ENCODE assay signal across 18 mouse cellular contexts in genomic region chr6:139777576-139778282, GRCm38 (mm10).
DNase-seq lines count a peak whose midpoint lies in the region; ATAC-seq and TF ChIP-seq lines count a peak whose summit lies in the region.
"Had no signal": no experiment of that assay in that cellular context is flagged by ENCODE, and none has a peak within 500 bp of the region (broad histone marks: within the 10 kb centered on the region; RNA-seq: fewer than 3 reads in every experiment).

No protein-coding gene starts in this region.

- peak; percentile 95 for ATAC-seq in kidney, embryonic 14.5 days (ENCODE audit: low FRiP score, low TSS enrichment)
- ATAC-seq in neural tube, embryonic 12.5 days (ENCODE audit: low FRiP score, low read depth), result peak; percentile 59; the same call in 1 of the 2 replicates
- ATAC-seq: forebrain, embryonic 13.5 days; liver, embryonic 12.5 days; midbrain, embryonic 15.5 days had no signal

- no peak overlapping the region for H3K9ac ChIP-seq in kidney, embryonic 14.5 days (ENCODE audit: low read depth, low read length)
- H3K9ac ChIP-seq in neural tube, embryonic 12.5 days, result no peak overlapping the region
- H3K9ac ChIP-seq: forebrain, embryonic 13.5 days; hindbrain, embryonic 15.5 days; liver, embryonic 12.5 days; midbrain, embryonic 15.5 days had no signal

- H3K4me3 ChIP-seq in kidney, embryonic 14.5 days (ENCODE audit: low read length), result no peak overlapping the region
- no peak overlapping the region for H3K4me3 ChIP-seq in neural tube, embryonic 12.5 days
- H3K4me3 ChIP-seq in lung, adult 2 months (replicated peaks; ENCODE audit: extremely low read depth, low read depth, low read length), result no peak overlapping the region
- H3K4me3 ChIP-seq: embryonic facial prominence, embryonic 10.5 days; forebrain, embryonic 13.5 days; heart, embryonic 10.5 days; hindbrain, embryonic 15.5 days; layer of hippocampus, adult 2 months; liver, embryonic 12.5 days; midbrain, embryonic 15.5 days had no signal

- WGBS in kidney, embryonic 14.5 days, result 23% methylated on average over 11 of the region's 11 CpGs
- 70% methylated on average over 11 of the region's 11 CpGs for WGBS in neural tube, embryonic 12.5 days
- 38% methylated on average over 11 of the region's 11 CpGs for WGBS in lung, adult 2 months

- no peak overlapping the region for H3K27ac ChIP-seq in kidney, embryonic 14.5 days (ENCODE audit: low read depth, low read length)
- no peak overlapping the region for H3K27ac ChIP-seq in neural tube, embryonic 12.5 days
- H3K27ac ChIP-seq: embryonic facial prominence, embryonic 10.5 days; forebrain, embryonic 13.5 days; heart, embryonic 10.5 days; hindbrain, embryonic 15.5 days; layer of hippocampus, adult 2 months; liver, embryonic 12.5 days; midbrain, embryonic 15.5 days had no signal

- no peak for TF ChIP-seq CTCF in lung, adult 2 months (IDR thresholded peaks at IDR 0.05; ENCODE audit: insufficient read depth, low read length)

- no peaks in the 10 kb centered on the region for H3K36me3 ChIP-seq in kidney, embryonic 14.5 days (ENCODE audit: control insufficient read depth, insufficient read depth, low read length)
- no peaks in the 10 kb centered on the region for H3K36me3 ChIP-seq in neural tube, embryonic 12.5 days
- H3K36me3 ChIP-seq: embryonic facial prominence, embryonic 10.5 days; heart, embryonic 10.5 days; hindbrain, embryonic 15.5 days; liver, embryonic 12.5 days; midbrain, embryonic 15.5 days had no signal

- H3K27me3 ChIP-seq in kidney, embryonic 14.5 days (ENCODE audit: control insufficient read depth, insufficient read depth, low read length), result no peaks in the 10 kb centered on the region
- H3K27me3 ChIP-seq in neural tube, embryonic 12.5 days (replicated peaks), result no peaks in the 10 kb centered on the region
- H3K27me3 ChIP-seq: forebrain, embryonic 13.5 days; hindbrain, embryonic 15.5 days; liver, embryonic 12.5 days; midbrain, embryonic 15.5 days had no signal

- H3K4me2 ChIP-seq in kidney, embryonic 14.5 days (replicated peaks; ENCODE audit: low read depth, low read length), result no peak overlapping the region
- no peak overlapping the region for H3K4me2 ChIP-seq in neural tube, embryonic 12.5 days (replicated peaks)
- H3K4me2 ChIP-seq: forebrain, embryonic 13.5 days; hindbrain, embryonic 15.5 days; liver, embryonic 12.5 days; midbrain, embryonic 15.5 days had no signal

- H3K4me1 ChIP-seq in kidney, embryonic 14.5 days (ENCODE audit: control insufficient read depth, insufficient read depth, low read length), result peaks cover 5% of the 10 kb centered on the region
- no peaks in the 10 kb centered on the region for H3K4me1 ChIP-seq in neural tube, embryonic 12.5 days
- H3K4me1 ChIP-seq in lung, adult 2 months (ENCODE audit: control insufficient read depth, insufficient read depth, low read length), result no peaks in the 10 kb centered on the region
- H3K4me1 ChIP-seq: embryonic facial prominence, embryonic 10.5 days; forebrain, embryonic 13.5 days; heart, embryonic 10.5 days; hindbrain, embryonic 15.5 days; liver, embryonic 12.5 days; midbrain, embryonic 15.5 days had no signal

- no peak for TF ChIP-seq POLR2A in lung, adult 2 months (IDR thresholded peaks at IDR 0.05; ENCODE audit: borderline replicate concordance, extremely low read depth, low read depth, low read length)

- DNase-seq in kidney, adult 11 months, result no peak
- DNase-seq in neural tube, embryonic 10.5 days (ENCODE audit: extremely low spot score, low spot score), result no peak
- DNase-seq in lung, adult 2 months, result peak; percentile 12
- peak; percentile 65 for DNase-seq in lung, postnatal 36 days
- DNase-seq in spleen, postnatal 36 days (ENCODE audit: low spot score in 2 of 2), result no peak
- no peak for DNase-seq in right cerebral cortex, postnatal 25 days
- DNase-seq: cerebellum, postnatal 10 days; right cerebral cortex, postnatal 14 days; thymus, postnatal 36 days had no signal

- H3K9me3 ChIP-seq in kidney, embryonic 14.5 days (ENCODE audit: control insufficient read depth, low read length), result no peaks in the 10 kb centered on the region
- H3K9me3 ChIP-seq in neural tube, embryonic 12.5 days, result no peaks in the 10 kb centered on the region
- H3K9me3 ChIP-seq: embryonic facial prominence, embryonic 10.5 days; forebrain, embryonic 13.5 days; heart, embryonic 10.5 days; hindbrain, embryonic 15.5 days; midbrain, embryonic 15.5 days had no signal

Comparison
In these comparisons a context has a peak if more than half of its experiments do, and no peak if none do; other contexts are left out.
1. DNase-seq: peak in lung, adult 2 months (single experiment) and lung, postnatal 36 days (single experiment); none in kidney, adult 11 months (single experiment), neural tube, embryonic 10.5 days (single experiment), spleen, postnatal 36 days (0 of 2) and right cerebral cortex, postnatal 25 days (single experiment).